Mouse (Mus musculus): ENCODE data around the gene Clic4. TPM values are rescaled to one million over a fixed set of nuclear protein-coding genes. Genes with fewer than 3 reads are reported as not detected.

Gene Clic4
- total RNA-seq, 2 experiments from 2014 or later, result 109 to 115 TPM

DNA sequence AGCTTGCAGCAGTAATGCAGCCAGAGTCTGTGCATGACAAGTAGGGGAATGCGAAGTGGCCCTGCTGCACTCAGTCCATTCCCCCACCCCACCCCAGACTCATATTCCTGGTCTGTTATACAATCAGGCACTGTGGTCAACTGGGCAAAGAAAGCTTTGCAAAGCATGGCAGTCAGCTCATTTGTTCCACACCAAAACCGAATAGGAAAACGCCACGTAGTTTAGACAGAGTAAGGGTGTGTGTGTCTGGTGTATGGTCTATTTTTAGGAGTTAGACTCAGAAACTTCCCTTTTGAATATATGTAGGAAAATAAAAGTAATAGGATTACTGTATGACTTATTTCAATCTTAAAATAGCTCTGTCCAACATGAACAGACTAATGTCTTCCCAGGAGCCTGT is 36.0 kb downstream of the Clic4 start:
- DNase-seq (ENCODE audit: low spot score in 2 of 2), result no peak

DNA sequence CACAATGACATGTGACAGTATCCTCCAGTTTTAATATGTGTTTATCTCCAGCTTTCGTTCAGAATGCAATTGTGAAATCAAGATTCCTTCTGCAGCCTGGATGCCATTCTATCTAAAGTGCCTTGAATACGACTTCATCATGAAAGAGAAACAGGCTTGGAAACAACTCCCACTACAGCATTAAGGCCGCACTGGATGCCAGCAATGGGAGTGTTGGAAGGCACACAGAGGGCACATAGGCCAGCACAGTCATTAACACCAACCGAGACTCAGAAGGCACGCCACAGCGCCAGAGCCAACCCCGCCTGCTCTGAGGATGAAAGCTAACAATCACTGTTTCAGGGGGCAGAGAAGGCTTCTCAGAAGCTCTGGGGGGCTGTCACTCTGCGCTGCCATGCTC is 37.1 kb downstream of the Clic4 start:
- no peak for DNase-seq (ENCODE audit: low spot score in 2 of 2)

DNA sequence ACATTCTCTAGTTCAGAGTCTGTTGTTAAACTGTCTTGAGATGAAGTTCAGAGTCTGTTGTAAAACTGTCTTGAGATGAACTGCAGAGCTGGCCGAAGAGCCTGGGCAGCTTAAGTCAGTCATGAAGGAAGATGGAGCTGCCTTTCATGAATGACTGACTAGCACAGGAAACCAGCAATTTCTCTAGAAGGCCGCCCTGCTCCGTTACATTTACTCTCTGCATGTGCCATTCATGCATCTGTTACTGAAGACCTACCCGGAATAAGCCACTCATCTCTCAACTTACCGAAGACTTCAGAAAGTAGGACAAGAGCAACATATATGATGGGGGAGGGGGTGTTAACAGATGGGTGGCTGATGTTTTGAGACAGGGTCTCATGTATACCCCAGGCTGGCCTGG is 40.1 kb downstream of the Clic4 start:
- DNase-seq (ENCODE audit: low spot score in 2 of 2), result no peak

DNA sequence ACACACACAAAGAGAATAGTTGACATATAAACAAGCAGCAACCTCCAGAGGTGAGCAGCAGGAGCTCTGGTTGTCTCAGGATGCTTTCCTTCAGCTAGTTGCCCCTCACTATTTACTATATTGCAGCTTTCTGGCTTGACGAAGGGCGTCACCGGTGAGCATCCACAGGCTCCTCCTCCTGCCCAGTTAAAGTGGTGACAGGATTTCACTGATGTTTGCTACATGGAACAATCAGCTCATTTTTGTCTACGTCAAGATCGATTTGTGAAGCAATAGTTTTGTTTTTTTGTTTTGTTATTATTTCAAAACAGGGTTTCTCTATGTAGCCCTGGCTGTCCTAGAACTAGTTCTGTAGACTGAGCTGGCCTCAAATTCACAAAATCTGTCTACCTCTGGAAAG is 41.1 kb downstream of the Clic4 start:
- DNase-seq (ENCODE audit: low spot score in 2 of 2), result no peak

DNA sequence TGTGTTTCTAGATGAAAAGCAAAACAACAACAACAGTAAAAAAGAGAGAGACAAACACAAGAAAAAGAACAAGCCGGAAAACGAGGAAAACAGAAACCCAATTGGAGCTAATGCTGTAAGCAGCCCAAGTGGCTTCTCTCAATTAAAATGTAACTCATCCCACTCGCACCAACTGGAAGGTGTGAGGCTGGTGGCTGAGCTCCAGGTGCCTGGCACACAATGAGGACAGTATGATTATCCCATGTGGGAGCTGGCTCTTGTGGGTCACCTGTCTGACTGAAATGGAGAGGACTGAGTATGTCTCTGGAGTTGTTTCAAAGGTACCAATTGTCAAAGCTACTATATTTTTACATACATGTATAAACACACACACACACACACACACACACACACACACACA is 41.5 kb downstream of the Clic4 start:
- no peak for DNase-seq (ENCODE audit: low spot score in 2 of 2)

DNA sequence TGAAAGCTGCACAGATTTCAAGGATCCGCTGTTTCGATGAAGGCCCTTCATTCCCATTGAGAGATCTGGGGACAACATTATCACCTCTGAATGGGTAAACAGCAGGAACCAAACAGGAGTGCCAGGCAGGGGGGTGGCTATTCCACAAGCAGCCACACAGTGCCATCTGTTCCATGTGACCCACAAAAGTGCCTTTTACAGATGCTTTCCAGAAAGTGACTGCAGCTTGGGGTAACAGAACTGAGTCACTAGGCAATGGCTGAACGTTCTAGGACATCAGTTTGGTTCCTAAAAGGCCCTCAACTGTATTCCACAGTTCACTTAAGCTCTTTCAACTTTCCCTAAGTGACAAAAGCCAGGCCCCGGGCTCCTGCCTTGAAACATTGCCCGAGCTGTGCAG is 42.0 kb downstream of the Clic4 start:
- DNase-seq (ENCODE audit: low spot score in 2 of 2), result no peak

DNA sequence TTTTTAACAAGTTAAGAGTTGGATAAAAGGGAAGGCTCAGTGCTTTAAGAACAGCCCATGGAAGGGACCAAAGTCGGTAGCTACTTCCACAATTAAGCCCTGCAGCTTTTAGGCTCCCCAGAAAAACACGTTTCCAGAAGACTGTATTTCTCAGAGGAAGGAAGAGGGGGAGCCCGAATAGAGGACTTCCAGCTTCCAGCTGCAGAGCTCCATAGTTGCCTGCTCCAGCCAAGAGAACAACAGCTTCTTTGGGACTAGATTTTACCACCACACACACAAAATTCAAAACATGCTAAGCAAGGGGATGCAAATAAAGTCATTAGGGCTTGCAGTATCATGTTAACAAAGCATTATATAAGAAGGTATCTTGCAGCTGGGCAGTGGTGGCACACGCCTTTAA is 42.7 kb downstream of the Clic4 start:
- DNase-seq (ENCODE audit: low spot score in 2 of 2), result no peak

DNA sequence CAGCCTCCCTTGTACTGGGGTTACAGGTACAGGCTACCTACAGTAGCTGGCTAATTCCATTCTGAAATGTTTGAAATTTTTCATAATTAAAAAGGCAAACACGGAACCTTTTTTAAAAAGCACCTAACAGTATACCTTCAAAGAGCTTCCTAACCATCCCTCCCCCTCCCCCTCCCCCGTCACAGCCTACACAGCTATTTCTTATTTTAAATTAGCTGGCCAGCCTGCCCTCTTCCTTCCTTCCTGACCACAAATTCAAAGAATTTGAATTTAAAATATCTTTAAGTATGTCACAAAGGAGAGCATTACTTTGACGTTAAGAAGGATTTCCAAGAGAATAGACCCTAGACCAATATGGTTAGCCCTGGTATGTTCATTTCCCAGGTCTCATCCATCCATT is 44.5 kb downstream of the Clic4 start:
- DNase-seq (ENCODE audit: low spot score in 2 of 2), result no peak

DNA sequence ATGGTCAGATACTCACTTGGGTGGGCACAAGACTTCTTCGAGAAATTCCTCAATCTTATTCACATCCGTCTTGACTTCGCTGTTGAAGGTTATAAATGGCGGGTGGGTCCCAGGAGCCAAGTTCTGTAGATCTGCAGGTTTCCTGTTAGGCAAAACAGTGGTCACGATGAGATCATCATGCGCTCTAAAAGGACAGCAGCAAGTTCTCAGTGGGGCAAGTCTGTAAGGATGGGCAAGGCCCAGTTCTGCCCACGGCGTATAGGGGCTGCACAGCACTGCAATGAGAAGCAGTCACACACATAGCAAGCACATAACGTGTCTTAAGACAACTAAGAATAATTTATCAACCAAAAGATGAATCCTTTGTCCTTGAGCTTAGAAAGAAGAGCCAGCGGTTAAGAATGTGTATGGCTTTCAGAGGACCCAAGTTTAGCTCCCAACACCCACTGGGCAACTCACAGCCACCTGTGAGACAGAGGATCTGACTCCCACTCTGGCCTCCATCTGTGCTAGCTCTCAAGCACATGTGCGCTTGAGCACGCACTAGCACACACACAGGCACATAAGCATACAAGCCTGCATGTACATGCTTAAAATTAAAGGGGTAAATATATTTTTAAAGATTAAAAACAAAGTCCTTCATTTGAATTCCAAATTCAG is 46.5 kb downstream of the Clic4 start:
- DNase-seq (ENCODE audit: low spot score in 2 of 2), result no peak

DNA sequence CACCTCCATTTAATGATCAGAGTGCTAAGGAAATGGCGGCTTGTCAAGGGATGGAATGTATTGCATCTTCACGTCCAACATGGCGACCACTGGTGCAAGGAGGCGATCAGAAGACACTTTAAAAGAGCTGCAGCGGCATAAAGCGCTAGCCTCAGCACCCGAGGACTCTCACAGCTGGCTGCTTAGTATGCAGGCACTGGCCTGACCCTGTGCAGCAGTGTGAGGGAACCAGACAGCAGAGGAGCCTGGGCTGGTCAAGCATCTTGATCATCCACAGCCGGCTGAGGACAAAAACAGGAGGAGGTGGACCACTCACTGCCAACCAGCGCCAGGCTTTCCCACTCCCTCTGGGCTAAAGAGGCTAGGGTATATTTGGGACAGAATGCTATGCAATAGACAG is 48.8 kb downstream of the Clic4 start:
- no peak for DNase-seq (ENCODE audit: low spot score in 2 of 2)

DNA sequence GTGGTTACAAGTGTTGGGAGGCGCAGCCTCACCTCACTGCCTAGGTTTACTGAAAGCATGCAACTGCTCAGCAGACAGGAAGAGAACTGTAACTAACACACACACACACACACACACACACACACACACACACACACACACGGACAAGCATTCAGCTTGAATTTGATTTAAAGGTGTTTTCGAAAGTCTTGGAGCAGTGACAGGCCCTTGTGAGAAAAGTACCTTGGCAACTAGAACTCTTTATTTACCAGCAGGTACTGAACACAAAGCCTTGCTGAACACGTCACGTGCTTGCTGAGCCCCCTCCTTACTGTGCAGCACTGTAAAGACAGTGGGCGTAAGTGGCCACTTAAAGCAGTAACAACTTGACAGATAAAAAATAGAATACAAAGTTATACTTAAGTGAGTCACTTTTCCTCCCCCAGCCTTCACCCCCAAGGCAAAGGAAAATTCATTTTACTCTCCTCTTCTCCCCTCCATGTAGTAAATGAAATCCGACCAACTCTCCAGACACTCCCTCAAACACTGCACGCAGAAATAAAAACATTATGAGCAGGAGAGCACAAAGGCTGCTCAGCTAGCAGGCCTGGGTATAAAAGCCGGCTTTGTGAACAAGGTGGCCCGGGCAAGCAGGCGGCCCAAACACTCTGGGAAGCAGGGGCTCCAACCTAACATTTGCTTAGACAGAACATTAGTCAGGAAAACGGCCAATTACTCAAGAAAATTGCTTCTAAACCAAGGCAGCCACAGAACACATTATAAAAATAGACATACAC is 50.8 kb downstream of the Clic4 start:
- DNase-seq (ENCODE audit: low spot score in 2 of 2), result no peak

DNA sequence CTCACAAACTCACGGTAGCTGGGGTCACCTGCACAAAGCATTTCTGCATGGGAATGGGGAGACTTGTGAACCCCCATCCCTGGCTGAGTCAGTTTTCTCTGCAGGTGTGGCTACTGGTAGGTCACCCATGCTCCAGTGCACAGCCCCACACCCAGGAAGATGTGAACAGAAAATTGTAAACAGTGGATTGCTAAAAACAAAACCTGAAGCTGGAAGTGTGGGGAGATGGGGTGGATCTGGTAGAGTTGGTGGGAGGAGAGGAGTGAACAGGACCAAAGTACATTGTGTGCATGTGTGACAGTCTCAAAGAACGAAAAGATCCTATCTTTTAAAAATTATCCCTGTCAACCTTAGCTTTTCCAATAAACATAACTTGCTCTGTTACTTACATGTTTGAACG is 52.0 kb downstream of the Clic4 start:
- DNase-seq (ENCODE audit: low spot score in 2 of 2), result no peak

DNA sequence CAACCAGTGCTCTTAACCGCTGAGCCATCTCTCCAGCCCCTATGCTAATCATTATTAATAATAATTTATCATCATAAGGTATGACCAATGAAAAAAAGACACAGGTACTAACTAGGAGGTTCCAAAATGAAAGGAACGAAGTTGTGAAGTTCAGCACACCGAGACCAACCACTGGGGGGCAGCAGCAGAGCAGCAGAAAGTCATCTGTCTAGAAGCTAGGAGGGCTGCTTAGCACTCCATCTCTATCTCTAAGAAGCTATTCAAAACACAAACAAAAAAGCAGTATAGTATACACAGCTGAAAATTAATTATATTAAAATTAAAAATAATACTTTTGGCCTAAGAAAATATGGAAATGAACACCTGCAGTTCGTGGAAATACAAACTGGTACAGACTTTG is 53.0 kb downstream of the Clic4 start:
- peak; percentile 65 to 80 for DNase-seq (ENCODE audit: low spot score in 2 of 2)

DNA sequence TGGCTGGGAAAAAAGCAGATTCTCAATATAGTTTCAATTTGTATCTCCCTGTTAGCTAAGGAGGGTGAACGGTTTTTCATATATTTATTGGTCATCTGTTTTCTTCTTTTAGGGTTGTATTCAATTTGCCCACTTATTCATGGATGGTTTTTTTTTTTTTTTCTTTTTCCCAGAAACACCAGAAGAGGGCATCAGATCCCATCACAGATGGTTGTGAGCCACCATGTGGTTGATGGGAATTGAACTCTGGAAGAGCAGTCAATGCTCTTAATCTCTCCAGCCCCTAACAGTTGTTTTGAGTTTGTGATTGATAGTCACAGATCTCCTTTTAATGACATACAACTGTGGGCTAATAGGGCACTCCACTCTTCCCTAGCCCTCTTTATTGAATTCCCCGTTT is 62.8 kb downstream of the Clic4 start:
- no peak for DNase-seq (ENCODE audit: low spot score in 2 of 2)

DNA sequence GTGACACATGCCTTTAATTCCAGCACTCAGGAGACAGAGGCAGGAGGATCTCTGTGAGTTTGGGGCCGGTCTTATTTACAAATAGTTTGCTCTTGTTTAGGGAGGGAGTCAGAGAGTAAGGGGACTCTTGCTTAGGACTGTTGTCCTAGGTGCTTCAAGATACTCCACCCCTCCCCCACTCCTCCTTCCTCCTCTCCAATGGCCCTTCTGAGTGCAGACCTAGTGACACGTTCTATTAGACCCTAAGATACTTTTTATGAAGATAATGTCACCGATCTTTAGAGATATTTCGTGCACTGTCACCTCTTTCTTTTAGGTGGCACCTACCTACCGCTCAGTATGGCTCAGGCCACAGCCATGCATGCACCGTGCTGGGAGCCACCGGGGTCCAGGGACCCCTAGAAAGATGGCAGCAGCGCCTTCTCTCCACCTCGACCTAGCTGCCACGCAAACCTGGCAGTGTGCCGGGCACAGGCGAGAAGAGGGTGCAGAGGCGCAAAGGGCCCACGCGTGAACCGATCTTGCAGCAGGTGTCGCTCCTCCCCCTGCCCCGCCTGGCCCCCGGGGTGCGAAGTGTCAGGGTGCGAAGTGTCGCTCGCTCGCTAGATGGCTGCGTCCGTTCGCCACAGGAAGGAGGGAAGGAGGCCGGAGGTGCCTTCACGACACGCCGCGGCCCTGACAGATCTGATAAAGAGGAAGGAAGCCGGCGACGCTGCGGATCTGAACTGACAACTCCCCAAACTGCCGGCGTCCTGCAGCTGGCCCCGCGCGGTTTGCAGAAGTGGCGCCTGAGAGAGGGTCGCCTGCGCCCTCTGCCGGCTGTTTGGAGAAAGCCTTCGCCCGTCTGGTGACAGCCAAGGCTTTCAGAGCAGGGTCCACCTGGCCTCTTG is 66.7 kb downstream of the Clic4 start:
- peak; percentile 81 to 87 for DNase-seq (ENCODE audit: low spot score in 2 of 2)

DNA sequence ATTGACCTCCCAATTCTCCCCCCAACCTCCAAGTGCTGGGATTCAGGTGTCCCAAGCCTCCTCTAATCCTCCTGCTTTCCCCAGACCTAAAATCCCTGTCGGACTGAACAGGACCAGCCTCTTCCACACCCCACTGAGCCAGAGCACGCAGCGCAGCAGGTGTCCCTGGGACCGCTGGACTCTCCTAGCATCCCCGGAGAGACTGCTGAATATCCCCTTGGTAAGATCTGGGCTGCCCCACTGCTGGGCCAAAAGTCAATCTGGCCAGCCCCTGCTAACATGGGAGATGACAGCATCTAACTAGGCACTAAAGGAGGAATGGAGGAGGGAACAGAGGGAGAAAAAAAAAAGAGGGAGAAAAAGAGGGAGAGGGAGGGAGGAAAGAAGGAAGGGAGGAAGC is 67.4 kb downstream of the Clic4 start:
- DNase-seq (ENCODE audit: low spot score in 2 of 2), result no peak

DNA sequence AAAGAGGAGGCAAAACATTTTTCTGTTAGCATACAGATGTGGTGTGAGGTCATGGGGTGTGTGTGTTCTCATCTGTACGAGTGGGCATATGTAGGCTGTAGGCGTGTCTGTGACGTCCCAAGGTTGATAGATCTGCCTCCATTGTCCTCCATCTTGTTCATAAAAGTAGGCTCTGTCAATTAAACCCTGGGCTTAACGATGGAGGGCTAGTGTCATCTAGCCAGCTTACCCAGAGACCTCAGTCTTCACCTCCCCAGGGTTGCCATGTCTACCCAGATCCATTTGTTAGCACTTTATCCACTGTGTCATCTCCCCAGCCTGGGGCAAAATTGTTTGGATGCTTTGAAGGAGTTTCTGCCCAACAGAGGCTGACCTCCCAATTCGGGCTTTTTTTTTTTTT is 67.9 kb downstream of the Clic4 start:
- DNase-seq (ENCODE audit: low spot score in 2 of 2), result no peak

DNA sequence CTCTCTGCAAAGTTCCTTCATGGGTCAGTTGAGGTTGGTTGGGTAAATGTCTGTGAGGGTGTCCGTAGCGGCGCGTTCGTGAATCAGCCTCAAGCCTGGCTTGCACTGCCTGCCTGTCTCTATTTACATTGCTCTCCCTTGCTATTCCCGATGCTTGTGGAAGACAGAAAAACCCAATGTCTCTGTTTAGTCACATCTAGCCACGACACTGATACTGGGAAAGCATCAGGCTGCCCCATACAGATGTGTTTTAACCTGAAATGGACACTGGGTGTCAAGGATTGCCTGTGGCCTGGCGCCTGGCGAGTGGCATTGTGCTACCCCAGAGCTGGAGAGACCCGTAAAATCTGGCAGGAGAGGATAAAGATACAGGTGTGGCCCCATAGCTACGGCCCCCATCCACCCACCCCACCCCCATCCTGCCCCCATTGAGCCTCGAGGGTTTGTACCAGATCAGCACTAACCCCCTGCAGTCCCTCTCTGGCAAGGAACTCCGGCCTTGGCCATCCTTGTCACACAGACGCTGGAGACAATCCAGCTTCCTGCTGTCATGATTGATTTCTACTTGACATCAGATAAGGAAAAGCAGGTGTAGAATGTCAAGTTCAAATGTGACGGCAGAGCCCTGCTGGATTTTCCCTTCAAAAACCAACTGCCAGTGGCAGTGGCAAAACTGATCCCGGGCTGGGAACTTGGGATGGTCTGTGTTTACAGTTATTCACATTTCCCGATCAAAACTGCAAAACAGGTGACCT is 68.6 kb downstream of the Clic4 start:
- no peak for DNase-seq (ENCODE audit: low spot score in 2 of 2)

DNA sequence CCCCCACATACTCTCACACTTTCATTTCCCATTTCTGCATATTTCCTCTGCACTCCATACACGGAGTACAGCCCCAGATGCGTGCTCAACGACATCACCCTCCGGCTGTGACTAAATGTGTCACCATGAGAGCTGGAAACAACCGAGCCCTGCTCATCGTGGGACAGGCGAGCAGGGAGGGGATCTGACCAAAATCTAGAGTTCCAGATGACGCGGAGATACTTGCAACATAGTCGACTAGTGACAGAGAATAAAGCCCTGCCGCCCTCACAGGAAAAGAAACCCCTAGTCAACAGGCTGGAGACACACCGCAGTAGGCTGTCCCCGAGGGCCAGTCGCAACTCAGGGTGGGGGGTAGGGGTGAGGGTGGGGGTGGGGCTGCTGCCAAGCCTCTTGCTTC is 69.3 kb downstream of the Clic4 start:
- no peak for DNase-seq (ENCODE audit: low spot score in 2 of 2)

DNA sequence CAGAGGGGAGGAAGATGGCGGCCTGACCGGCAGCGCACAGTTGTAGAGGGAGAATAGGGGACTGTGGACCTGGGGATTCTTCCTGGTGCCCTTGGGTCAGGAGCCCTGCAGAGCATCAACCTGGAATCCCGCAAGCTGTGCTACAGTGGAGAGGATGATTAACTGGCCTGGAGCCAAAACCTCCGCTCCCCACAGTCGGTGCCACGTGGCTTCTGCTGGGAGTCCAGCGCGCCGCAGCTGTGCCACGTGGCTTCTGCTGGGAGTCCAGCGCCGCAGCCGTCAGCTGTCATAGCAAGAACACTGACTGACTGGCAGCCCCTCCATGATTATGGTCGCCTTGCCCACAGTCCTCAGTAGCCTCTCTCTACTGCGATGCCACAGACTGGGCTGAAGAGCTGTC is 70.8 kb downstream of the Clic4 start:
- DNase-seq (ENCODE audit: low spot score in 2 of 2), result no peak

DNA sequence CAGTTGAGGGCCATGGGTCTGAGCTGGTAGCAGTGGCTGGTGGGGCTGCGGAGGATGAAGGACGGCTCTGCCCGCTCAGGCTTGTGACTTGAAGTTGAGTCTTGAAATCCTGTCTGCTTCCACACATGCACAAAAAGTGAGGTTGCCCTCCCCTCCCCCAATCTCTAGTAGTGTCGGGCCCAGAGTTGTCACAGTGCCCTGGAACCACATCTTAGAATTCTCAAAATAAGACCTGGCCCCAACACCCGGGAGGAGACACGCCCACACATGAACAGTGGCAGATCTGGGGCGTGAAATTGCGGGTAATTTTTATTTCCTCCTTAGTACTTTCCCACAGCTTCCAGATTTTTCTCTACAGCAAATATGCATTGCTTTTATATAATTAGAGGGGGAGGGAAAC is 74.8 kb downstream of the Clic4 start:
- DNase-seq (ENCODE audit: low spot score in 2 of 2), result no peak
